Mouse (Mus musculus): ENCODE results near the gene Igfbp7.

The Igfbp7 gene

GRCm38 (mm10) chr5:77380321-77380901 is 27.4 kb downstream of the Igfbp7 start:
- no peak for DNase-seq (ENCODE audit: low read depth, low spot score)

- DNase-seq (ENCODE audit: low read depth, low spot score), result no peak
These were observed 28.3 kb downstream of the Igfbp7 start for GRCm38 (mm10) chr5:77379434-77380135.

- DNase-seq (ENCODE audit: low read depth, low spot score), result peak; percentile 58
These were observed 29.8 kb downstream of the Igfbp7 start for GRCm38 (mm10) chr5:77378027-77378426.

- peak; percentile 78 for DNase-seq (ENCODE audit: low read depth, low spot score)
These were observed 32.3 kb downstream of the Igfbp7 start for GRCm38 (mm10) chr5:77375546-77375945.

GRCm38 (mm10) chr5:77374945-77375344 is 32.9 kb downstream of the Igfbp7 start:
- peak; percentile 79 for DNase-seq (ENCODE audit: low read depth, low spot score)

GRCm38 (mm10) chr5:77372778-77373177 is 35.1 kb downstream of the Igfbp7 start:
- DNase-seq (ENCODE audit: low read depth, low spot score), result peak; percentile 100

GRCm38 (mm10) chr5:77372242-77372641 is 35.6 kb downstream of the Igfbp7 start:
- DNase-seq (ENCODE audit: low read depth, low spot score), result no peak

- no peak for DNase-seq (ENCODE audit: low read depth, low spot score)
These were observed 37.4 kb downstream of the Igfbp7 start for GRCm38 (mm10) chr5:77370378-77370892.

GRCm38 (mm10) chr5:77369394-77369793 is 38.4 kb downstream of the Igfbp7 start:
- no peak for DNase-seq (ENCODE audit: low read depth, low spot score)

- DNase-seq (ENCODE audit: low read depth, low spot score), result no peak
These were observed 39.6 kb downstream of the Igfbp7 start for GRCm38 (mm10) chr5:77368194-77368593.

GRCm38 (mm10) chr5:77367682-77368081 is 40.2 kb downstream of the Igfbp7 start:
- peak; percentile 94 for DNase-seq (ENCODE audit: low read depth, low spot score)

- DNase-seq (ENCODE audit: low read depth, low spot score), result no peak
These were observed 40.7 kb downstream of the Igfbp7 start for GRCm38 (mm10) chr5:77367145-77367544.

GRCm38 (mm10) chr5:77366313-77366712 is 41.5 kb downstream of the Igfbp7 start:
- no peak for DNase-seq (ENCODE audit: low read depth, low spot score)

GRCm38 (mm10) chr5:77364443-77365038 is 43.3 kb downstream of the Igfbp7 start:
- DNase-seq (ENCODE audit: low read depth, low spot score), result peak; percentile 82

GRCm38 (mm10) chr5:77363650-77364049 is 44.2 kb downstream of the Igfbp7 start:
- DNase-seq (ENCODE audit: low read depth, low spot score), result no peak

- no peak for DNase-seq (ENCODE audit: low read depth, low spot score)
These were observed 45.7 kb downstream of the Igfbp7 start for GRCm38 (mm10) chr5:77362120-77362519.

GRCm38 (mm10) chr5:77361006-77361405 is 46.8 kb downstream of the Igfbp7 start:
- DNase-seq (ENCODE audit: low read depth, low spot score), result peak; percentile 82

- no peak for DNase-seq (ENCODE audit: low read depth, low spot score)
These were observed 47.9 kb downstream of the Igfbp7 start for GRCm38 (mm10) chr5:77359971-77360370.

GRCm38 (mm10) chr5:77358347-77358746 is 49.5 kb downstream of the Igfbp7 start:
- peak; percentile 91 for DNase-seq (ENCODE audit: low read depth, low spot score)

GRCm38 (mm10) chr5:77357405-77358149 is 50.3 kb downstream of the Igfbp7 start:
- DNase-seq (ENCODE audit: low read depth, low spot score), result peak; percentile 88

- DNase-seq (ENCODE audit: low read depth, low spot score), result peak; percentile 38
These were observed 52.3 kb downstream of the Igfbp7 start for GRCm38 (mm10) chr5:77355307-77356265.
